Mouse (Mus musculus) lung, embryonic 16.5 days (tissue): Measurements from ENCODE around the gene Ccsap. TPM values are rescaled to one million over a fixed set of nuclear protein-coding genes. Genes with fewer than 3 reads are reported as not detected.

Source experiments
- ATAC-seq: fragments of 200-750 bp; cut with Nextera tagmentation; 2 replicates; pipeline ENCODE4 v1.8.0; 2017; ENCODE audit warnings: low read depth, mild to moderate bottlenecking, moderate library complexity
- H3K27ac ChIP-seq: fragments of 300-500 bp; sonication (generic); 2 replicates; pipeline ENCODE4 v1.5.1; 2014; ENCODE audit warnings: mild to moderate bottlenecking, control low read depth, low read length
- H3K27me3 ChIP-seq: fragments of 300-500 bp; sonication (generic); 2 replicates; pipeline ENCODE4 v1.6.1; 2014; ENCODE audit warnings: low read depth, low read length, mixed read lengths; ENCODE audit not compliant: control insufficient read depth, insufficient read depth
- H3K36me3 ChIP-seq: fragments of 300-500 bp; sonication (generic); 2 replicates; pipeline ENCODE4 v1.6.1; 2014; ENCODE audit warnings: low read length; ENCODE audit not compliant: control insufficient read depth, insufficient read depth
- H3K4me1 ChIP-seq: fragments of 300-500 bp; sonication (generic); replicated peaks from 2 replicates; pipeline ENCODE4 v1.6.1; 2014; ENCODE audit warnings: low read length, mixed read lengths; ENCODE audit not compliant: control insufficient read depth, insufficient read depth
- H3K4me2 ChIP-seq: fragments of 300-500 bp; sonication (generic); 2 replicates; pipeline ENCODE4 v1.6.1; 2014; ENCODE audit warnings: low read depth, low read length, control low read depth
- H3K4me3 ChIP-seq: fragments of 300-500 bp; sonication (generic); 2 replicates; pipeline ENCODE4 v1.5.1; 2014; ENCODE audit warnings: mild to moderate bottlenecking, low read length, control low read depth
- H3K9ac ChIP-seq: fragments of 300-500 bp; sonication (generic); 2 replicates; pipeline ENCODE4 v1.6.1; 2014; ENCODE audit warnings: low read length, control low read depth
- H3K9me3 ChIP-seq: fragments of 300-500 bp; sonication (generic); 2 replicates; pipeline ENCODE4 v1.6.1; 2016; ENCODE audit warnings: low read length; ENCODE audit not compliant: control insufficient read depth
- WGBS: fragments of 180-500 bp; shearing (Covaris S2); extraction: QIAGEN DNeasy Blood & Tissue Kit; methylation state at CpG from one replicate; pipeline ENCODE4 v1.1.7; 2014; 5-methylcytosine and 5-hydroxymethylcytosine counted together
- polyA plus RNA-seq: library from polyadenylated mRNA; unstranded; fragments of >200 nt; fragmentation: Nextera tagmentation; extraction: Ambion mirVana; gene quantifications from 2 replicates; pipeline ENCODE4 v1.2.1, GENCODE M21; 2015

Gene Ccsap
- polyA plus RNA-seq, 1 experiment from 2014 or later: 4.4 TPM

DNA sequence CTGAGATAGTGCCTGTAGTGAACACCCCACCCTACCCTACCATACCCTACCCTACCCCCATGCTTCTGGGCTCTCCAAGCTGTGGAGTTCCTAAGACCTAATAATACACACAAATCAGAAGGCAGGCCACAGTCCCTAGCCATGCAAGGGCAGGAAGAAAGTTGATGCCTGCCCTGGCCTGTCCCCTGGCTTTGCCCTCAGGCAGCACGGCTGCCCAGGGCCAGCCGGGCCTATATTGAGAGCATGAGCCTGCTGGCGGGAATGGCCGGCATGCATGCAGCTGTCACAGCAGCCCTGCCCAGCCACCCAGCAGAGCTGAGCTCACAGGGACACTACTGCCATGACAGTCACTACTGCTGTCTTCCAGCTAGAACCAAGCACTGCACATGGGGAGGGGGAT, 23.1 kb upstream of the Ccsap start:
- Histone ChIP-seq H3K9ac (no peak overlapping the region), H3K4me3 (no peak overlapping the region), H3K27me3 (no peaks in the 10 kb centered on the region; the same call in 1 of the 2 replicates), H3K9me3 (no peaks in the 10 kb centered on the region), H3K36me3 (no peaks in the 10 kb centered on the region), H3K4me1 (no peaks in the 10 kb centered on the region), H3K4me2 (no peak overlapping the region), H3K27ac (no peak overlapping the region)
- WGBS: 84% methylated on average over 4 of the region's 4 CpGs
- no peak for ATAC-seq

DNA sequence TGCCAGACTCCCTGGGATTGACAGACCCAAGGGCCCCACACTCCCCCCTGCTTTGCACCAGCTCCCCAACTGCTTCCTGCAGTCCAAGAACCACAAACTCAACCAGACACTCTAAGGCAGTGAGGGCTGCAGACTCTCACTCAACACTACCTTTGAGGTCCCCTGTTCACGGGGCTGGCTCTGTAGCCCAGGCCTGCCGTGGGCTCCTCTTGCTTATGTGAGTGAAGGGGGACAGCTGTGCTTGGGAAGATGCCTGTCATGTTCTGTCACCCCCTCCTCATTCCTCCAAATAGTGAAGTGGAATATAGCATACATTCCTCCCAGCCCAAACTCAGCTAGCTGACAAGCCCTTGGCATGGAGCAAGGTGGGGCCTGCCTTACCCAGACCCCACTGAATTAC, 22.4 kb upstream of the Ccsap start:
- H3K36me3 ChIP-seq: no peaks in the 10 kb centered on the region
- no peaks in the 10 kb centered on the region for H3K9me3 ChIP-seq
- H3K27me3 ChIP-seq: no peaks in the 10 kb centered on the region; the same call in 1 of the 2 replicates
- H3K4me1 ChIP-seq: no peaks in the 10 kb centered on the region
- no peak overlapping the region for H3K27ac ChIP-seq
- 47% methylated on average over 2 of the region's 2 CpGs for WGBS
- no peak overlapping the region for H3K9ac ChIP-seq
- no peak overlapping the region for H3K4me3 ChIP-seq
- ATAC-seq: no peak
- H3K4me2 ChIP-seq: no peak overlapping the region

DNA sequence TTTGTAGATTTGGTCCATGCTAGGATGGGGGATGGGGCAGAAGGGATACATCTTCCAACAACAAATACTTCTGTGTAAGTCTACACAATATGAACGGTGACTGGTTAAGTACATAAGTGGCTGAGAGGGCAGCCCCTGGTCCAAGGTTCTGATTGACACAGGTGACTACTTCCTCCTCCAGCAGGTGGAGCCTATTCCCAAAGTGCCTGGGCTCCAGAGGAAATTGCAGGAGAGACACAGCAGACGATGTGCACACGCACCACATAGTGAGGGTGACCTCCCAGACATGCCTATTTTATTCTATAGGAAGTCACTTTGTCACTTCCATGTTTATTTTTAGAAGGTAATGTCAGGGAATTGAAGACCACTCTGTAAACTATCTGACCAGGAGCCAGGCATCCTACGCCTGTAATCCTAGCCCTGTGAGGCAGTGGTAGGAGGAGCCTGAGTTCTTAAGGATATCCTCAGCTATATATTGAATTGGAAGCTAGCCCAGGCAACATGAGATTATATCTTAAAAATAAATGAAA, 20.9 kb upstream of the Ccsap start:
- no peak overlapping the region for H3K9ac ChIP-seq
- no peaks in the 10 kb centered on the region for H3K9me3 ChIP-seq
- H3K4me1 ChIP-seq: no peaks in the 10 kb centered on the region
- no peak overlapping the region for H3K4me2 ChIP-seq
- H3K27ac ChIP-seq: no peak overlapping the region
- WGBS: 22% methylated on average over 4 of the region's 4 CpGs
- no peaks in the 10 kb centered on the region for H3K36me3 ChIP-seq
- no peak overlapping the region for H3K4me3 ChIP-seq
- ATAC-seq: no peak
- no peaks in the 10 kb centered on the region; the same call in 1 of the 2 replicates for H3K27me3 ChIP-seq

GRCm38 (mm10) chr8:123880271-123880670, 20.3 kb upstream of the Ccsap start:
- ATAC-seq: no peak
- H3K9ac ChIP-seq: no peak overlapping the region
- WGBS: 65% methylated on average over 10 of the region's 10 CpGs
- no peak overlapping the region for H3K4me2 ChIP-seq
- H3K27me3 ChIP-seq: no peaks in the 10 kb centered on the region
- no peak overlapping the region for H3K27ac ChIP-seq
- H3K9me3 ChIP-seq: no peaks in the 10 kb centered on the region
- no peak overlapping the region for H3K4me3 ChIP-seq
- H3K36me3 ChIP-seq: no peaks in the 10 kb centered on the region
- H3K4me1 ChIP-seq: no peaks in the 10 kb centered on the region

DNA sequence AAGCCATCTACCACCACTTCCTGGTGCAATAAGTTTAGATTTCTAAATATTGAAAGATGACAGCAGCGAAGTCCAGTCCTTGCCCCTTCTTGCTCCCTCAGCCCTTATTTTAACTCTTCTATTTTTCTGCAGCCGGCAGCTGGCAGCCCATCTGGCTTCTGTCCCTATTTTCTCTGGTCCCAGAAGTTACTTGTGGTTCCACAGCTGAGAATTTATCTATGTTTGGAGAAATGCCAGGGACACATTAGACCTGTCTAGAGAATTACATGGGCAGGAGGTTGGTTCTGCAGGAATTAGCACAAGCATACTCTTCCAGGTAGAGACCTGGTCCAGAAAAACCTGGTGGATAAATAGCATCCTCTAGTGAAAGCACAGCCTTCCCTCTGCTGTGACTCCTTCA, 17.9 kb upstream of the Ccsap start:
- Histone ChIP-seq H3K4me2 (no peak overlapping the region), H3K36me3 (no peaks in the 10 kb centered on the region), H3K4me1 (no peaks in the 10 kb centered on the region), H3K4me3 (no peak overlapping the region), H3K9ac (no peak overlapping the region), H3K27ac (no peak overlapping the region), H3K27me3 (no peaks in the 10 kb centered on the region), H3K9me3 (no peaks in the 10 kb centered on the region)
- 46% methylated on average over 2 of the region's 2 CpGs for WGBS
- ATAC-seq: no peak

DNA sequence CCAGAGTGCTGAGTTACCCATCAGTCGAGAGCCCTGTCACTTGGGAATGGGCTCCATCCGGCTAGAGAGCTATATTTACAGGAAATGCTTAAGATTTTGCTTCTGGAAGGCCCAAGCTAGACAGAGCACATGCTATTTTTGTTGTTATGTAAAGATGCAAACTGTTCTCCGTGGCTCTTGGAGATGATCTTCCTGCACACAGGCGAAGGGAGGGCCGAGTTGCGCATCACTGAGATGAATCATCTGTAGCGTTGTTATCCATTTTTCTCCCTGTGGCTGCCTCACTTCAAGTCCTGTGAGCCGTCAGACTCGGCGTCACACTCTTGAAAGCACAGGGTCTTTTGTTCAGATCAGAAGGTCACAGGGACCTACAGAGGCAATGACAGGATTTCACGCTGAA, 14.3 kb upstream of the Ccsap start:
- 71% methylated on average over 11 of the region's 11 CpGs for WGBS
- H3K27me3 ChIP-seq: no peaks in the 10 kb centered on the region
- no peak for ATAC-seq
- H3K36me3 ChIP-seq: no peaks in the 10 kb centered on the region
- no peaks in the 10 kb centered on the region for H3K4me1 ChIP-seq
- H3K9ac ChIP-seq: no peak overlapping the region
- H3K27ac ChIP-seq: no peak overlapping the region
- H3K9me3 ChIP-seq: no peaks in the 10 kb centered on the region
- H3K4me2 ChIP-seq: no peak overlapping the region
- no peak overlapping the region for H3K4me3 ChIP-seq

DNA sequence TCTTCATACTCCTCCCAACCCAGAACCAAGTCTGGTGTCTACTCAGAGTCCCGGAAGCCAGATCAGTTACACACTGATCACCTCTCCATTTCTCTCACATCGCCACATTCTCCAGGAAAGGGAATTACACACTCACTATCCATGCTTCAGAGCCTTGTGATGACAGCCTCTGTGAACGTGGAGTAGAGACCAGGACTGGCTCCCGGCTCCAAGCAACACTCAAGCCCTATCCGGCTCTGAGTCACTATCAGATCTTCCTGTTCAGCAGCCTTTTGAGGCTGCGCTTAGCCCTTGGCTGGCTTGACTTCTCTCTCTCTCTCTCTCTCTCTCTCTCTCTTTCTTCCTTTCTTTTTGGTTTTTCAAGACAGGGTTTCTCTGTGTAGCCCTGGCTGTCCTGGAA, 13.4 kb upstream of the Ccsap start:
- 71% methylated on average over 6 of the region's 6 CpGs for WGBS
- no peaks in the 10 kb centered on the region for H3K36me3 ChIP-seq
- ATAC-seq: no peak

GRCm38 (mm10) chr8:123872048-123872447, 12.0 kb upstream of the Ccsap start:
- Histone ChIP-seq H3K36me3 (no peaks in the 10 kb centered on the region), H3K4me1 (no peaks in the 10 kb centered on the region), H3K9me3 (no peaks in the 10 kb centered on the region), H3K4me3 (no peak overlapping the region), H3K4me2 (no peak overlapping the region), H3K27ac (no peak overlapping the region), H3K9ac (no peak overlapping the region), H3K27me3 (no peaks in the 10 kb centered on the region)
- no peak for ATAC-seq
- WGBS: 75% methylated on average over 9 of the region's 9 CpGs

More for the DNA sequence above, 13.4 kb upstream of the Ccsap start:
- Histone ChIP-seq H3K4me2 (no peak overlapping the region), H3K9me3 (no peaks in the 10 kb centered on the region), H3K4me3 (no peak overlapping the region), H3K9ac (no peak overlapping the region), H3K27ac (no peak overlapping the region), H3K4me1 (no peaks in the 10 kb centered on the region), H3K27me3 (no peaks in the 10 kb centered on the region)

- WGBS: 35% methylated on average over 5 of the region's 5 CpGs
- no peaks in the 10 kb centered on the region for H3K9me3 ChIP-seq
- ATAC-seq: no peak
- no peak overlapping the region for H3K9ac ChIP-seq
- no peak overlapping the region for H3K27ac ChIP-seq
- no peak overlapping the region for H3K4me2 ChIP-seq
- H3K4me1 ChIP-seq: no peaks in the 10 kb centered on the region
- H3K4me3 ChIP-seq: no peak overlapping the region
- no peaks in the 10 kb centered on the region for H3K36me3 ChIP-seq
- H3K27me3 ChIP-seq: peaks cover 3% of the 10 kb centered on the region
These were observed 7.0 kb upstream of the Ccsap start for GRCm38 (mm10) chr8:123866971-123867370.

DNA sequence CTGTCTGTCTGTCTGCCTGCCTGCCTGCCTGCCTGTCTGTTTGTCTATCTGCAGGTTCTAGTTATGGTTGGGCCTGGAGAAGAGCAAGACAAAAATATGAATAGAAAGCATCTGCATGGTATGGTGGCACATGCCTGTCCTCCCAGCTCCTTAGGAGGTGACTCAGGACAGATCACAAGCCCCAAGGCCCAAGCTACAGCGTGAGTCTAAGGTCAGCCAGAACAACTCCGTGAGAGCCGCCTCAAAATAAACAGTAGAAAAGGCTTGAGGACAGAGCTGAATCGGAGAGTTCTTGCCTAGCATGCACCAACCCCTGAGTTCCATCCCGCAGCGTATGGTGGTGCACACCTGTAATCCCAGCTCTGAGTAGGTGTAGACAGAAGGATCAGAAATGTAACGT, 5.8 kb upstream of the Ccsap start:
- H3K4me3 ChIP-seq: no peak overlapping the region
- no peaks in the 10 kb centered on the region for H3K36me3 ChIP-seq
- 53% methylated on average over 7 of the region's 7 CpGs for WGBS
- no peak overlapping the region for H3K27ac ChIP-seq
- H3K4me2 ChIP-seq: no peak overlapping the region
- ATAC-seq: no peak
- no peaks in the 10 kb centered on the region for H3K9me3 ChIP-seq
- peaks cover 9% of the 10 kb centered on the region for H3K27me3 ChIP-seq
- H3K9ac ChIP-seq: no peak overlapping the region
- H3K4me1 ChIP-seq: no peaks in the 10 kb centered on the region
